Mouse (Mus musculus): ENCODE measurements around the gene Pla2g12a. TPM values are rescaled to one million over a fixed set of nuclear protein-coding genes. Genes with fewer than 3 reads are reported as not detected.

Pla2g12a gene
- polyA plus RNA-seq, 1 experiment = 67.0 TPM

DNA sequence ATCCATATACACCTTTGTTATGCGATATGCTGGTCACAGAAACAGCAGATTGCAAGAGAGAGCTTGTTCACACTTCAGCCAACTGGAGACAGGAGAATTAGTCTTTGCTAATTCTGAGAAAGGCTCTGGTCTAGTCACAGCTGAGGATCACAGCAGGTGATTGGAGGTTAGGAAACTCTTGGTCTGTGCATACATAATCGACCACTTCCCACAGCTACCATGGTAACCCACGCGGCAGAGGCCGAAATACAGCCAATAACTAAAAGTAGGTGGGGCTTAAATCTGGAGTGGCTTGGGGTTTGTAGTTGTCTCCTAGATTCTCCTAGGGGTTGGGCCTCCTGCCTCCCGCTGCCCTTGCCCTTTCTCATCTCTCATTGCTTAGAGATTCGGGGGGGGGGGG, 40.4 kb upstream of the Pla2g12a start:
- TF ChIP-seq POLR2A (IDR thresholded peaks at IDR 0.05; ENCODE audit: control insufficient read depth, extremely low read depth, insufficient read depth, low read length, poor library complexity) (no peak), CTCF (IDR thresholded peaks at IDR 0.05; ENCODE audit: borderline replicate concordance, control insufficient read depth, extremely low read depth, insufficient read depth, low read length, poor library complexity) (no peak)
- WGBS = 67% methylated on average over 7 of the region's 7 CpGs

DNA sequence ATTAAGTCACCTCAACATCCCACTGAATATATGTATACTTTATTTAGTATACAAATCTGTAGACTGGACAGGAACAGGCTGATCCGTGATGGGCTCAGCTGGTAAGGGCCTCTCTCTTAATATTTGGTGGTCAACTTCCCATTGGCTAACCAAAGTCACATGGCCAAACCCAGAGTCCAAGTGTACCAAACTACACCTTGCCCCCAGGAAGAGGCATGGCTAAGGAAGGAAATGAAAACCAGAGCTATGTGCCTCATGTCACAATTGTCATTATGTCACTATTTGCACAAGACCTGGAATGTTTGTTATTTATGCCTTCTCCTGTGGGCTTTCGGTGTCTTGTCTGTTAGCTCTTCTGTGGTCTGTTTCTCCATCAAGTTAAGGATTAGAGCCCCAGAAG, 32.5 kb upstream of the Pla2g12a start:
- Histone ChIP-seq H3K27me3 (ENCODE audit: control insufficient read depth, insufficient read depth, low read length) (no peaks in the 10 kb centered on the region), H3K36me3 (ENCODE audit: control insufficient read depth, insufficient read depth, low read length) (no peaks in the 10 kb centered on the region), H3K27ac (ENCODE audit: control insufficient read depth, insufficient read depth, low read length) (no peak overlapping the region), H3K4me3 (ENCODE audit: control insufficient read depth, insufficient read depth, low read length) (no peak overlapping the region), H3K4me1 (replicated peaks; ENCODE audit: control insufficient read depth, insufficient read depth, low read length) (no peaks in the 10 kb centered on the region)
- DNase-seq = no peak
- TF ChIP-seq CTCF (IDR thresholded peaks at IDR 0.05; ENCODE audit: borderline replicate concordance, control insufficient read depth, extremely low read depth, insufficient read depth, low read length, poor library complexity) (no peak), POLR2A (IDR thresholded peaks at IDR 0.05; ENCODE audit: control insufficient read depth, extremely low read depth, insufficient read depth, low read length, poor library complexity) (no peak)
- WGBS = 64% methylated on average over 2 of the region's 2 CpGs

More for the DNA sequence above, 40.4 kb upstream of the Pla2g12a start:
- H3K27ac ChIP-seq (ENCODE audit: control insufficient read depth, insufficient read depth, low read length) = no peak overlapping the region
- H3K4me1 ChIP-seq (replicated peaks; ENCODE audit: control insufficient read depth, insufficient read depth, low read length) = no peaks in the 10 kb centered on the region
- DNase-seq = no peak
- no peaks in the 10 kb centered on the region for H3K27me3 ChIP-seq (ENCODE audit: control insufficient read depth, insufficient read depth, low read length)
- H3K36me3 ChIP-seq (ENCODE audit: control insufficient read depth, insufficient read depth, low read length) = no peaks in the 10 kb centered on the region
- no peak overlapping the region for H3K4me3 ChIP-seq (ENCODE audit: control insufficient read depth, insufficient read depth, low read length)

DNA sequence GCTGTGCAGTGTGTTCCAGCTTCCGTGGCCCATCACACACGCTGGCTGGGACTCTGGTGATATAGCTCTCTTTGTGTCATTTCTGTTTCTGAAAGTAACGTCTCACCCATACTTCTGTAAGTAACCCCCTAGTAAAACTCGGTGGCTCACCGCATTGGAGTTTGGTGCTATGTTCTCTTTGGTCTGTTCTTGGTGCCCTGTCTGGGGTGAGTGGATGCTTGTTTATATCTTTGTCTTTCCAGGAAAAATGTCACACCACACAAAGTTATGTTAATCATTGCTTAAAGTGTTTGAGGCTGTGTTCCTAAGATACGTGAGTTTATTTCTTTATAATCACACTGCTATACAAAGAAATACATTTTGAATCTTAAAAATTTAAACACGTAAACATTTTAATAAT, 31.6 kb upstream of the Pla2g12a start:
- H3K36me3 ChIP-seq (ENCODE audit: control insufficient read depth, insufficient read depth, low read length) = no peaks in the 10 kb centered on the region
- no peaks in the 10 kb centered on the region for H3K27me3 ChIP-seq (ENCODE audit: control insufficient read depth, insufficient read depth, low read length)
- no peak for DNase-seq
- H3K4me1 ChIP-seq (replicated peaks; ENCODE audit: control insufficient read depth, insufficient read depth, low read length) = no peaks in the 10 kb centered on the region
- H3K27ac ChIP-seq (ENCODE audit: control insufficient read depth, insufficient read depth, low read length) = no peak overlapping the region
- 88% methylated on average over 7 of the region's 7 CpGs for WGBS
- H3K4me3 ChIP-seq (ENCODE audit: control insufficient read depth, insufficient read depth, low read length) = no peak overlapping the region
- TF ChIP-seq POLR2A (IDR thresholded peaks at IDR 0.05; ENCODE audit: control insufficient read depth, extremely low read depth, insufficient read depth, low read length, poor library complexity) (no peak), CTCF (IDR thresholded peaks at IDR 0.05; ENCODE audit: borderline replicate concordance, control insufficient read depth, extremely low read depth, insufficient read depth, low read length, poor library complexity) (no peak)

DNA sequence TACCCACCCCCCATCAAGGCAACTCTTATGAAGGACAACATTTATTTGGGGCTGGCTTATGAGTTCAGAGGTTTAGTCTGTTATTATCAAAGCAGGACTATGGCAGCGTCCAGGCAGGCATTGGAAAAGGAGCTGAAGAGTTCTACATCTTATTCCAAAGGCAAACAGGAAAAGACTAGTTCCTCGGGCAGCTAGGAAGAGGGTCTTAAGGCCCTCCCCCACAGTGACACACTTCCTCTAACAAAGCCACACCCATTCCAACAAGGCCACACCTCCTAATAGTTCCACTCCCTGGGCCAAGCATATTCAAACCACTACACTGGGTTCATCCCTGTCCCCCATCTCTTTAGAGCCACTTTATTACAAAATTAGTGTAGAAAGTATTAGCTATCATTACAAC, 15.8 kb upstream of the Pla2g12a start:
- H3K36me3 ChIP-seq (ENCODE audit: control insufficient read depth, insufficient read depth, low read length) = no peaks in the 10 kb centered on the region
- H3K4me1 ChIP-seq (replicated peaks; ENCODE audit: control insufficient read depth, insufficient read depth, low read length) = no peaks in the 10 kb centered on the region
- H3K27ac ChIP-seq (ENCODE audit: control insufficient read depth, insufficient read depth, low read length) = no peak overlapping the region
- no peaks in the 10 kb centered on the region for H3K27me3 ChIP-seq (ENCODE audit: control insufficient read depth, insufficient read depth, low read length)
- H3K4me3 ChIP-seq (ENCODE audit: control insufficient read depth, insufficient read depth, low read length) = no peak overlapping the region
- 60% methylated on average over 2 of the region's 2 CpGs for WGBS
- TF ChIP-seq POLR2A (IDR thresholded peaks at IDR 0.05; ENCODE audit: control insufficient read depth, extremely low read depth, insufficient read depth, low read length, poor library complexity) = no peak
- TF ChIP-seq CTCF (IDR thresholded peaks at IDR 0.05; ENCODE audit: borderline replicate concordance, control insufficient read depth, extremely low read depth, insufficient read depth, low read length, poor library complexity) = no peak
- no peak for DNase-seq

DNA sequence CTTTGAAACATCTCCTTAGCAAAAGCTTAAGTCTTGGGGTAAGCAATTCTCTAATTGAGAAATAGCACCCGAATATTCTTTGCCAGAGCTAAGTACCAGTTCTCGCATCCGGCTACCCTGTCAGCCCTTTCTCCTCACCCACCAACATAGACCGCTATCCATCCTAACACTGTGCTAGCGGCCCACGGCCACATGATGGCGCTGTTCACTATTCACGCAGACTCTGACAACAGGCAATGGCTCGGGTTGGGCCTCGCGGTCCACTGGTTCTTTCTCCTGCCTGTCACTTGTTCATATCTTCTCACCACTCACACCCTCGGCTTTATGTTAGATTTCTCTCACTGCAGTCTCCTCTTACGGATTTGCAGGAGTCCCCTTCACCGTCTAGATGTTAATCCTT, 14.7 kb upstream of the Pla2g12a start:
- Histone ChIP-seq H3K4me3 (ENCODE audit: control insufficient read depth, insufficient read depth, low read length) (no peak overlapping the region), H3K27ac (ENCODE audit: control insufficient read depth, insufficient read depth, low read length) (no peak overlapping the region), H3K27me3 (ENCODE audit: control insufficient read depth, insufficient read depth, low read length) (no peaks in the 10 kb centered on the region), H3K4me1 (replicated peaks; ENCODE audit: control insufficient read depth, insufficient read depth, low read length) (no peaks in the 10 kb centered on the region), H3K36me3 (ENCODE audit: control insufficient read depth, insufficient read depth, low read length) (no peaks in the 10 kb centered on the region)
- peak; percentile 51 for DNase-seq
- peak; percentile 77; the same call in 1 of the 2 replicates for TF ChIP-seq CTCF (IDR thresholded peaks at IDR 0.05; ENCODE audit: borderline replicate concordance, control insufficient read depth, extremely low read depth, insufficient read depth, low read length, poor library complexity)
- no peak for TF ChIP-seq POLR2A (IDR thresholded peaks at IDR 0.05; ENCODE audit: control insufficient read depth, extremely low read depth, insufficient read depth, low read length, poor library complexity)
- WGBS = 62% methylated on average over 14 of the region's 14 CpGs

DNA sequence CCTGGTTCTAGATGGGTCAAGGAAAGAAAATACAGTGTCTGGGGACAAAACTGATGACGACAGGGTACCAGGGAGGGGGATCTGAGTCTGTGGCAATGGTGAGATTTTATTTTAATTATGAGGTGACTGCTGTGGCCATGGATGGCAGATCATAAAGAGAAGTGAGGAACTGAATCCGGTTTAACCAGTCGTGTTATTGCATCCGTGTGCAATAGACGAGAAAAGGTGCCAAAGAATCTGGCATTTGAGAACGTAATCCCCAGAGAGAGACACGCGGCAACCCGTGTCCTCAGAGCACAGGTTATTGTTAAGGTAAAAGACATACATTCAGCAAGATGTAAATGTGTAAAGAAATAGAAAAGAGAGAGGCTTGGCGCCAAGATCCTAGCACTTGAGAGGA, 1.1 kb upstream of the Pla2g12a start:
- no peak overlapping the region for H3K4me3 ChIP-seq (ENCODE audit: control insufficient read depth, insufficient read depth, low read length)
- H3K27me3 ChIP-seq (ENCODE audit: control insufficient read depth, insufficient read depth, low read length) = no peaks in the 10 kb centered on the region
- H3K36me3 ChIP-seq (ENCODE audit: control insufficient read depth, insufficient read depth, low read length) = no peaks in the 10 kb centered on the region
- 93% methylated on average over 10 of the region's 10 CpGs for WGBS
- TF ChIP-seq POLR2A (IDR thresholded peaks at IDR 0.05; ENCODE audit: control insufficient read depth, extremely low read depth, insufficient read depth, low read length, poor library complexity) (no peak), CTCF (IDR thresholded peaks at IDR 0.05; ENCODE audit: borderline replicate concordance, control insufficient read depth, extremely low read depth, insufficient read depth, low read length, poor library complexity) (no peak)
- no peak for DNase-seq
- no peak overlapping the region for H3K27ac ChIP-seq (ENCODE audit: control insufficient read depth, insufficient read depth, low read length)
- peaks cover 20% of the 10 kb centered on the region for H3K4me1 ChIP-seq (replicated peaks; ENCODE audit: control insufficient read depth, insufficient read depth, low read length)

DNA sequence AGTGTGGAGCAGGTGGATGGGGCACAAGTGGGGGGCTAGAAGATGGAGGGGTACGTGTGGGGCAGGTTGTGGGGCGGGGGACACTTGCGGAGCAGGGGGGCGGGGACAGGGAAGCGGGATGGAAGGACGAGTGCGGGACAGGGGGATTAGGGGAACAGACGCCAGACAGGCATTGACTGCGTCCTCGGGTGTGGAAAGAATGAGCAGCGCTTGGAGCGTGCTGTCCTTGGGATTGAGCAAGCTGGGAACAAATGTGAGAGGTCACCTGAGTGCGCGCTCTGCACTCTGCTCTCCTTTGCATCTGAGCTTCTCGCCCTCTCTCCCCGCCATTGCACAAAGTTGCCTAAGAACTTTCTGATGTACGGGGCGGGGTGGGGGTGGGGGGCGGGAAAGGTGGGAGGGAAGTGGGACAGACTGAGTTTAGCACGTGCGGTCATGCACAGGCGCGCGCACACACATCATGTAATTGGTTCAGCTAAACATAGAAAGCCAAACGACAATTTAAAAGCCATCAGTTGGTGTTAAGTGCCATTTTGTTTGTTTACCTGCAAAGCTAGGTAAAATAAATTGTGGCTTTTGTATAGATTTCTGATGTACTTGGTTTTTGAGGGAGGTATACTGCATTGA, 838 bp downstream of the Pla2g12a start:
- under 1% methylated on average over 25 of the region's 25 CpGs for WGBS
- peak overlapping the region; percentile 99 for H3K4me3 ChIP-seq (ENCODE audit: control insufficient read depth, insufficient read depth, low read length)
- TF ChIP-seq POLR2A (IDR thresholded peaks at IDR 0.05; ENCODE audit: control insufficient read depth, extremely low read depth, insufficient read depth, low read length, poor library complexity) (no peak), CTCF (IDR thresholded peaks at IDR 0.05; ENCODE audit: borderline replicate concordance, control insufficient read depth, extremely low read depth, insufficient read depth, low read length, poor library complexity) (no peak)
- H3K27ac ChIP-seq (ENCODE audit: control insufficient read depth, insufficient read depth, low read length) = peak overlapping the region; percentile 32; the same call in 1 of the 2 replicates
- H3K27me3 ChIP-seq (ENCODE audit: control insufficient read depth, insufficient read depth, low read length) = no peaks in the 10 kb centered on the region
- no peaks in the 10 kb centered on the region for H3K36me3 ChIP-seq (ENCODE audit: control insufficient read depth, insufficient read depth, low read length)
- peak; percentile 31 for DNase-seq
- H3K4me1 ChIP-seq (replicated peaks; ENCODE audit: control insufficient read depth, insufficient read depth, low read length) = peaks cover 26% of the 10 kb centered on the region
